Mouse (Mus musculus) liver, embryonic 11.5 days (tissue): ENCODE results near the gene Trim33. TPM values are rescaled to one million over a fixed set of nuclear protein-coding genes. Genes with fewer than 3 reads are reported as not detected.
A peak's percentile ranks its signal among the peaks of the same experiment; 100 is the strongest.

ENCODE experiments used
- ATAC-seq: fragments of 200-750 bp; cut with Nextera tagmentation; replicated peaks from 2 replicates; pipeline ENCODE4 v1.8.0; 2017; ENCODE audit warnings: moderate number of reproducible peaks, mild to moderate bottlenecking, moderate TSS enrichment, moderate library complexity; ENCODE audit not compliant: low FRiP score
- DNase-seq: peaks from one replicate; pipeline ENCODE4 v3.0.0-alpha.2; 2017; ENCODE audit warnings: low spot score
- H3K27ac ChIP-seq: fragments of 300-500 bp; sonication (generic); 2 replicates; pipeline ENCODE4 v1.5.1; 2014; ENCODE audit warnings: mild to moderate bottlenecking, low read depth, low read length, control low read depth
- H3K27me3 ChIP-seq: fragments of 300-500 bp; sonication (generic); replicated peaks from 2 replicates; pipeline ENCODE4 v1.6.1; 2014; ENCODE audit warnings: low read length, mixed read lengths; ENCODE audit not compliant: control insufficient read depth, insufficient read depth
- H3K36me3 ChIP-seq: fragments of 300-500 bp; sonication (generic); 2 replicates; pipeline ENCODE4 v1.6.1; 2014; ENCODE audit warnings: mild to moderate bottlenecking, low read length, moderate library complexity, mixed read lengths; ENCODE audit not compliant: control insufficient read depth, insufficient read depth
- H3K4me1 ChIP-seq: fragments of 300-500 bp; sonication (generic); replicated peaks from 2 replicates; pipeline ENCODE4 v1.6.1; 2014; ENCODE audit warnings: low read length, mixed read lengths; ENCODE audit not compliant: control insufficient read depth, insufficient read depth
- H3K4me2 ChIP-seq: fragments of 300-500 bp; sonication (generic); 2 replicates; pipeline ENCODE4 v1.6.1; 2014; ENCODE audit warnings: mild to moderate bottlenecking, control low read depth, moderate library complexity
- H3K4me3 ChIP-seq: fragments of 300-500 bp; sonication (generic); 2 replicates; pipeline ENCODE4 v1.5.1; 2014; ENCODE audit warnings: low read depth, low read length, control low read depth
- H3K9ac ChIP-seq: fragments of 300-500 bp; sonication (generic); 2 replicates; pipeline ENCODE4 v1.6.1; 2014; ENCODE audit warnings: low read depth, low read length, control low read depth
- H3K9me3 ChIP-seq: fragments of 300-500 bp; sonication (generic); 2 replicates; pipeline ENCODE4 v1.6.1; 2016; ENCODE audit warnings: low read length, inconsistent platforms, mixed read lengths; ENCODE audit not compliant: control insufficient read depth
- WGBS: fragments of 180-500 bp; shearing (Covaris S2); extraction: QIAGEN DNeasy Blood & Tissue Kit; methylation state at CpG from one replicate; pipeline ENCODE4 v1.1.7; 2014; 5-methylcytosine and 5-hydroxymethylcytosine counted together
- polyA plus RNA-seq: library from polyadenylated mRNA; unstranded; fragments of >200 nt; fragmentation: Nextera tagmentation; extraction: Ambion mirVana; gene quantifications from 2 replicates; pipeline ENCODE4 v1.2.1, GENCODE M21; 2014

Trim33 gene
- polyA plus RNA-seq, 1 experiment from 2014 or later: 22.7 TPM

- DNase-seq: no peak
- 25% methylated on average over 8 of the region's 8 CpGs for WGBS
Observed at GRCm38 (mm10) chr3:103374028-103374427, 94.9 kb downstream of the Trim33 start.

GRCm38 (mm10) chr3:103375181-103375855, 96.2 kb downstream of the Trim33 start:
- ATAC-seq (0 out of 2 replicates have a peak, but pooled peaks have one; percentile 15), DNase-seq (no peak)
- H3K9ac ChIP-seq: no peak overlapping the region
- WGBS: 36% methylated on average over 14 of the region's 14 CpGs
- H3K27ac ChIP-seq: no peak overlapping the region
- no peak overlapping the region for H3K4me2 ChIP-seq
- no peaks in the 10 kb centered on the region for H3K36me3 ChIP-seq
- no peaks in the 10 kb centered on the region for H3K9me3 ChIP-seq
- no peak overlapping the region for H3K4me3 ChIP-seq
- peaks cover 8% of the 10 kb centered on the region; the same call in 1 of the 2 replicates for H3K4me1 ChIP-seq
- no peaks in the 10 kb centered on the region for H3K27me3 ChIP-seq

More at GRCm38 (mm10) chr3:103374028-103374427, 94.9 kb downstream of the Trim33 start:
- Histone ChIP-seq H3K4me2 (no peak overlapping the region), H3K9ac (no peak overlapping the region), H3K4me1 (peaks cover 8% of the 10 kb centered on the region; the same call in 1 of the 2 replicates), H3K27ac (no peak overlapping the region), H3K36me3 (no peaks in the 10 kb centered on the region), H3K27me3 (no peaks in the 10 kb centered on the region), H3K4me3 (no peak overlapping the region), H3K9me3 (no peaks in the 10 kb centered on the region)
- peak; percentile 55 for ATAC-seq

- ATAC-seq (peak; percentile 61), DNase-seq (no peak)
- Histone ChIP-seq H3K27ac (no peak overlapping the region), H3K36me3 (no peaks in the 10 kb centered on the region), H3K4me1 (peaks cover 8% of the 10 kb centered on the region; the same call in 1 of the 2 replicates), H3K9ac (no peak overlapping the region), H3K27me3 (no peaks in the 10 kb centered on the region), H3K9me3 (no peaks in the 10 kb centered on the region; the same call in 1 of the 2 replicates), H3K4me3 (no peak overlapping the region), H3K4me2 (no peak overlapping the region)
Observed at GRCm38 (mm10) chr3:103378018-103378417, 98.9 kb downstream of the Trim33 start.

GRCm38 (mm10) chr3:103379371-103379770, 100.3 kb downstream of the Trim33 start:
- 69% methylated on average over 3 of the region's 3 CpGs for WGBS

GRCm38 (mm10) chr3:103380814-103381213, 101.7 kb downstream of the Trim33 start:
- Histone ChIP-seq H3K27me3 (no peaks in the 10 kb centered on the region), H3K9ac (no peak overlapping the region), H3K4me3 (no peak overlapping the region), H3K4me2 (no peak overlapping the region), H3K36me3 (no peaks in the 10 kb centered on the region), H3K9me3 (no peaks in the 10 kb centered on the region; the same call in 1 of the 2 replicates), H3K27ac (no peak overlapping the region), H3K4me1 (peaks cover 9% of the 10 kb centered on the region)
- ATAC-seq (no peak), DNase-seq (no peak)
- WGBS: 86% methylated on average over 8 of the region's 8 CpGs

More at GRCm38 (mm10) chr3:103379371-103379770, 100.3 kb downstream of the Trim33 start:
- Histone ChIP-seq H3K4me3 (no peak overlapping the region), H3K4me1 (peaks cover 5% of the 10 kb centered on the region; the same call in 1 of the 2 replicates), H3K27me3 (no peaks in the 10 kb centered on the region), H3K9me3 (no peaks in the 10 kb centered on the region; the same call in 1 of the 2 replicates), H3K4me2 (no peak overlapping the region), H3K9ac (no peak overlapping the region), H3K36me3 (no peaks in the 10 kb centered on the region), H3K27ac (no peak overlapping the region)
- DNase-seq: no peak
- ATAC-seq: no peak

GRCm38 (mm10) chr3:103381441-103381840, 102.3 kb downstream of the Trim33 start:
- 91% methylated on average over 6 of the region's 6 CpGs for WGBS
- DNase-seq (no peak), ATAC-seq (no peak)
- H3K4me2 ChIP-seq: no peak overlapping the region
- no peak overlapping the region for H3K27ac ChIP-seq
- no peaks in the 10 kb centered on the region for H3K36me3 ChIP-seq
- peaks cover 11% of the 10 kb centered on the region for H3K4me1 ChIP-seq
- no peak overlapping the region for H3K9ac ChIP-seq
- H3K4me3 ChIP-seq: no peak overlapping the region
- no peaks in the 10 kb centered on the region for H3K27me3 ChIP-seq
- no peaks in the 10 kb centered on the region; the same call in 1 of the 2 replicates for H3K9me3 ChIP-seq

GRCm38 (mm10) chr3:103382872-103383567, 103.9 kb downstream of the Trim33 start:
- WGBS: 21% methylated on average over 17 of the region's 17 CpGs
- ATAC-seq: peak; percentile 59

GRCm38 (mm10) chr3:103384486-103384885, 105.4 kb downstream of the Trim33 start:
- H3K36me3 ChIP-seq: no peaks in the 10 kb centered on the region
- H3K4me2 ChIP-seq: peak overlapping the region; percentile 19
- no peaks in the 10 kb centered on the region for H3K27me3 ChIP-seq
- WGBS: 83% methylated on average over 7 of the region's 7 CpGs
- H3K27ac ChIP-seq: peak overlapping the region; percentile 54
- H3K4me3 ChIP-seq: no peak overlapping the region
- H3K4me1 ChIP-seq: peaks cover 11% of the 10 kb centered on the region
- peak overlapping the region; percentile 28; the same call in 1 of the 2 replicates for H3K9ac ChIP-seq
- no peak for ATAC-seq
- H3K9me3 ChIP-seq: no peaks in the 10 kb centered on the region; the same call in 1 of the 2 replicates
- no peak for DNase-seq

More at GRCm38 (mm10) chr3:103382872-103383567, 103.9 kb downstream of the Trim33 start:
- peaks cover 11% of the 10 kb centered on the region for H3K4me1 ChIP-seq
- peak overlapping the region; percentile 32 for H3K4me2 ChIP-seq
- peak; percentile 86 for DNase-seq
- no peaks in the 10 kb centered on the region; the same call in 1 of the 2 replicates for H3K9me3 ChIP-seq
- no peak overlapping the region for H3K27ac ChIP-seq
- H3K27me3 ChIP-seq: no peaks in the 10 kb centered on the region
- H3K9ac ChIP-seq: no peak overlapping the region
- H3K4me3 ChIP-seq: 0 out of 2 replicates have a peak overlapping the region, but pooled peaks have one; percentile 10
- H3K36me3 ChIP-seq: no peaks in the 10 kb centered on the region
